Mouse (Mus musculus) heart, adult 2 months (tissue): ENCODE results near the gene Xiap.

Experiments used
- CTCF ChIP-seq: fragments of 200-600 bp; IDR thresholded peaks from 2 replicates; pipeline ENCODE4 v1.8.1; 2022; ENCODE audit warnings: antibody characterized with exemption, mild to moderate bottlenecking, moderate library complexity
- POLR2A ChIP-seq: fragments of 200-500 bp; IDR thresholded peaks from 2 replicates; pipeline ENCODE4 v1.6.1; 2011; ENCODE audit warnings: mild to moderate bottlenecking, low read depth, low read length, control low read depth; ENCODE audit not compliant: insufficient read depth

DNA sequence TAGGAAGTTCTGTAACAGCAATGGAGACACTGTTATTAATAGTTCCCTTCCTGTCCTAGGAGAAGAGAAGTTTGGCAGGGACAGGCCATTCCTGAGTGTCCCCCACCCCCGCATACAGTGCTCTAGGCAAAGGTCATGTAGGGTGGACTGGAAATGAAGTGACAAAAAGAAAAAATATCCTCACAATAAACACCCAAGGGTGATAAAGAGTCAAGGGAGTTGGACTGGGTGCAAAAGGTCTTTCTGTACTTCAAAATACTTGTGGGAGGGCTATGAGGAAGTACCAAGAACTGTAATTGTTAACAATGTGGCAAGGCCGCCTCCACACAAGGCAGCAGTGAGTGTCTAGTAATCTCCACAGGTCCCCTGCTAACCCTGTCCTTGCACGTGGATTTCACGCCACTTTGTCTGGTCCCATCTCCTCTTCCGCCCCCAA lies 88.6 kb downstream of the Xiap start:
- TF ChIP-seq CTCF (no peak), POLR2A (no peak)
